Mouse (Mus musculus): ENCODE measurements at regions not wholly inside any gene's neighbourhood (a gene's known extent, or its start where the extent isn't known, plus 50 kb on each side); places are given as distances from the start of the nearest gene placed in this dataset.

DNA sequence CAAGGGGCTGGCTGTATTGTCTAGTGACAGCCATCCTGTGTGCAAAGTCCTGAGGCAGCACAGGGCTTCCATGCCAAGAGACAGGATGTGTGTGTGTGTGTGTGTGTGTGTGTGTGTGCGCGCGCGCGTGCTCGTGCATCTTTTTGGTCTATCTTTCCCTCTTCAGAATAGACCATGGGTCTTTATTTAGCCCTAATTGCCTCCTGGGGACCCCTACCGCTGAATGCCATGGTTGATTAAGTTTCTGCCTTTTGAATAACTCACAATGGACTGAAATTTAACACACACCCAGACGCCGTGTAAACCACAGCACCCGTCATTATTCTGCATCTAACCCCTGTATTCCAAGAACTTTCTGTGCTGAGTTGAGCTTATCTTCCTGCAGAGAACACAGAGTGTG is 435.2 kb upstream of the Kcnab2 start:
- no peak for TF ChIP-seq EP300 (IDR thresholded peaks at IDR 0.05; ENCODE audit: low read depth)
- no peak for TF ChIP-seq CTCF (IDR thresholded peaks at IDR 0.05; ENCODE audit: low read depth)

Measured in heart, postnatal 0 days (tissue).